Mouse (Mus musculus) liver, postnatal 0 days (tissue): Measurements from ENCODE around the gene Espn.

Experiments
- CTCF ChIP-seq: sonication (generic); IDR thresholded peaks from 2 replicates; pipeline ENCODE4 v1.5.1; 2016; ENCODE audit warnings: antibody characterized with exemption, low read depth
- EP300 ChIP-seq: IDR thresholded peaks from 2 replicates; pipeline ENCODE4 v1.6.1; 2016; ENCODE audit warnings: antibody characterized with exemption, low read depth, mild to moderate bottlenecking

- TF ChIP-seq CTCF = no peak
- TF ChIP-seq EP300 = no peak
Observed at GRCm38 (mm10) chr4:152131809-152132771, 20.1 kb downstream of the Espn start.
